Mouse (Mus musculus) heart, embryonic 13.5 days (tissue): ENCODE measurements around the gene D8Ertd738e. TPM values are rescaled to one million over a fixed set of nuclear protein-coding genes. Genes with fewer than 3 reads are reported as not detected.

Experiments
- ATAC-seq: fragments of 200-750 bp; cut with Nextera tagmentation; 2 replicates; pipeline ENCODE4 v1.8.0; 2017; ENCODE audit warnings: moderate TSS enrichment; ENCODE audit not compliant: insufficient number of reproducible peaks, low FRiP score, low TSS enrichment; ENCODE audit errors: extremely low read depth
- H3K27ac ChIP-seq: fragments of 300-500 bp; sonication (generic); replicated peaks from 2 replicates; pipeline ENCODE4 v1.5.1; 2015; ENCODE audit warnings: moderate library complexity, mild to moderate bottlenecking, inconsistent platforms
- H3K27me3 ChIP-seq: fragments of 300-500 bp; sonication (generic); replicated peaks from 2 replicates; pipeline ENCODE4 v1.6.1; 2015; ENCODE audit warnings: mild to moderate bottlenecking, inconsistent platforms
- H3K36me3 ChIP-seq: fragments of 300-500 bp; sonication (generic); 2 replicates; pipeline ENCODE4 v1.6.1; 2015; ENCODE audit warnings: mild to moderate bottlenecking, inconsistent platforms
- H3K4me1 ChIP-seq: fragments of 300-500 bp; sonication (generic); 2 replicates; pipeline ENCODE4 v1.6.1; 2015; ENCODE audit warnings: inconsistent platforms
- H3K4me2 ChIP-seq: fragments of 300-500 bp; sonication (generic); 2 replicates; pipeline ENCODE4 v1.6.1; 2015; ENCODE audit warnings: inconsistent platforms, mild to moderate bottlenecking, moderate library complexity
- H3K4me3 ChIP-seq: fragments of 300-500 bp; sonication (generic); 2 replicates; pipeline ENCODE4 v1.5.1; 2015; ENCODE audit warnings: moderate library complexity, mild to moderate bottlenecking, inconsistent platforms
- H3K9ac ChIP-seq: fragments of 300-500 bp; sonication (generic); 2 replicates; pipeline ENCODE4 v1.6.1; 2015; ENCODE audit warnings: inconsistent platforms, mild to moderate bottlenecking, moderate library complexity
- H3K9me3 ChIP-seq: fragments of 300-500 bp; sonication (generic); 2 replicates; pipeline ENCODE4 v1.6.1; 2016; ENCODE audit warnings: inconsistent platforms
- WGBS: fragments of 180-500 bp; shearing (Covaris S2); methylation state at CpG from one replicate; pipeline ENCODE4 v1.1.7; 2015; ENCODE audit warnings: mixed read lengths; 5-methylcytosine and 5-hydroxymethylcytosine counted together
- microRNA counts: library from miRNA; unstranded; fragments of <30 nt; microRNA quantifications from one replicate; lab custom pipeline; 2016
- microRNA-seq: library from miRNA; unstranded; fragments of <30 nt; microRNA quantifications from one replicate; pipeline ENCODE4, GENCODE M21; 2016
- polyA plus RNA-seq: library from polyadenylated mRNA; unstranded; fragments of >200 nt; fragmentation: Nextera tagmentation; extraction: Ambion mirVana; gene quantifications from 2 replicates; pipeline ENCODE4 v1.2.1, GENCODE M21; 2015

Gene D8Ertd738e
- polyA plus RNA-seq, 1 experiment from 2014 or later = 276 TPM

DNA sequence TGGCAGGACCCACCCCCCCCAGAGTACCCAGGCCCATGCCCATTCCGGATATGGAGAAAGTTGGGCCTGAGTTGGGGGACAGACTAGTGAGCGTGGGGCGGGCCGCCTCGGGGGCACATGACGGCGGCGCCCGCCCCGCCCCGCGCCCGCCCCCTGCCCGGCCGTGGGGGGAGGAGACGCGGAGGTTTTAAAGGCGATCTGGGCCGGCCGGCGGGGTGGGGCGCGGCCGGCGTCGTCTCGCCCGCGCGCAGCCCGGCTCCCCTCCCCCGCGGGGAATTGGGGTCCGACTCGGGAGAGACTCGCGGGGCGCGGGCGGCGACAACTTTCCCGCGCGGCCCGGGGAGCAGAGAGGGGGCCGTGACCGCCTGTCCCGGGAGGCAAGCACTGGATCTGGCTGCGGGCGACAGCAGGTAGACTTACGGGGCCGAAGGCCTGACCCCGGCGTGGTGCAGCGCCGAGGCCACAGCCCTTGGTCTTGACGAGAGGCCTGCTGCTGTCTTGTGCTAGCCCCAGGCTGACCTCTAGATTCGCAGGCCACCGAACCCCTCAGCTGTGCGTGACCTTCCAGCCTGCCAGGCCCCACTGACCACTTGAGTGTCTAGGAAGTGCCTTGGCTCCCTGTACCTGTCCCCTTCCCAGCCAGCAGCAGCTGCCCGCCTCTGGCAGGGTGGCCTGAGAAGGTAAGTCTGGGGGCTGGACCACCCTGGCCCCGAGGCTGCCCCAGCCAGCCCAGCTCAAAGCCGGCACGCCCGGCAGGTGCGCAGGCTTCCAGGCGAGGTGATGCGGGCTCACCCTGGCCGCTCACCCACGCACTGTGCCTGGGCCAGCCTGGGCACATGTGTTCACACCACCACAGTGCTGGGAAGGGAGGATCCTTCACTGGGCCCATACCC lies 48.6 kb downstream of the D8Ertd738e start:
- no peaks in the 10 kb centered on the region for H3K27me3 ChIP-seq
- peaks cover 19% of the 10 kb centered on the region for H3K36me3 ChIP-seq
- ATAC-seq = peak; percentile 52
- H3K4me2 ChIP-seq = peak overlapping the region; percentile 93
- H3K27ac ChIP-seq = peak overlapping the region; percentile 97
- H3K4me1 ChIP-seq = peaks cover 74% of the 10 kb centered on the region
- peak overlapping the region; percentile 64 for H3K4me3 ChIP-seq
- peak overlapping the region; percentile 97 for H3K9ac ChIP-seq
- WGBS = 3% methylated on average over 70 of the region's 70 CpGs
- no peaks in the 10 kb centered on the region for H3K9me3 ChIP-seq

GRCm38 (mm10) chr8:84200126-84200555 lies 49.4 kb downstream of the D8Ertd738e start:
- H3K9me3 ChIP-seq = no peaks in the 10 kb centered on the region
- WGBS = 25% methylated on average over 8 of the region's 8 CpGs
- peak overlapping the region; percentile 97 for H3K9ac ChIP-seq
- peaks cover 68% of the 10 kb centered on the region for H3K4me1 ChIP-seq
- H3K36me3 ChIP-seq = peaks cover 12% of the 10 kb centered on the region
- ATAC-seq = no peak
- no peaks in the 10 kb centered on the region for H3K27me3 ChIP-seq
- H3K4me3 ChIP-seq = peak overlapping the region; percentile 64
- H3K4me2 ChIP-seq = peak overlapping the region; percentile 93
- peak overlapping the region; percentile 97 for H3K27ac ChIP-seq

DNA sequence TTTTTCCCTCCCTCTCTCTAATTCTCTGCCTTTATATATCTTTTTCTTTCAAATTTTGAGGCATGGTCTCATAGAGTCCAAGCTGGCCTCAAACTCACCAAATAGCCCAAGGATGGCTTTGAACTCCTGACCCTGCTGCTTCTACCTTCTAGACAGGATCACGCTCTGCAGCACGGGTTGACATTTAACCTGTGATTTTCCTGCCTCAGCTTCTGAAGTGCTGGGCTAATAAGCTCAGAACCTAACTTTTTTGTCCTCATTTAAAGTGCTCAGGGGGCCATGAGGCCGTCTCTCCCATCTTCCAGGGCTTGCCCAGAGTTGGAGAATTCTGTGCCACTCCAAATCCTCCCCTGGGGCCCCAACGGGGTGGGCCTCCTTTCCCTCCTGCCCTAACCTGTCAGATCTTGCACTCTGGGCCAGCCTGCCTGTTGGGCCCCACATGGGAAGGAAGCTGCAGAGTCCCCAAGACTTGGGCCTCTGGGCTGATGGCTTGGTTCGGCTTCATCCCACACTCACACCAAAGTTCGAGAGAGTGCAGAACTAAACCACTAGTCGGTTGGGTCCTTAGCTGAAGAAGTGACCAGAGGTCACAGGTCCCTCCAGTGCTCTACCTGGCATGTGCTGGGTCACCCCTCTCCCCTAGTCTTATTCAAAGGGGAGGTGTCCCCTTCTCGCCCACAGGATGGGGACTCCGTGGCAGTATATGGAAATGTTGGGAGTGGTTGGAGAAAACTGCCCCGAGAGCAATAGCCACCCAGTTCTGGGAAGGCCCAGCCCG lies 50.0 kb downstream of the D8Ertd738e start:
- no peaks in the 10 kb centered on the region for H3K9me3 ChIP-seq
- H3K9ac ChIP-seq = peak overlapping the region; percentile 97
- H3K4me2 ChIP-seq = peak overlapping the region; percentile 93
- peaks cover 64% of the 10 kb centered on the region for H3K4me1 ChIP-seq
- H3K27ac ChIP-seq = peak overlapping the region; percentile 97
- 60% methylated on average over 11 of the region's 11 CpGs for WGBS
- no peak for ATAC-seq
- H3K4me3 ChIP-seq = peak overlapping the region; percentile 64; the same call in 1 of the 2 replicates
- H3K36me3 ChIP-seq = peaks cover 6% of the 10 kb centered on the region
- no peaks in the 10 kb centered on the region for H3K27me3 ChIP-seq

DNA sequence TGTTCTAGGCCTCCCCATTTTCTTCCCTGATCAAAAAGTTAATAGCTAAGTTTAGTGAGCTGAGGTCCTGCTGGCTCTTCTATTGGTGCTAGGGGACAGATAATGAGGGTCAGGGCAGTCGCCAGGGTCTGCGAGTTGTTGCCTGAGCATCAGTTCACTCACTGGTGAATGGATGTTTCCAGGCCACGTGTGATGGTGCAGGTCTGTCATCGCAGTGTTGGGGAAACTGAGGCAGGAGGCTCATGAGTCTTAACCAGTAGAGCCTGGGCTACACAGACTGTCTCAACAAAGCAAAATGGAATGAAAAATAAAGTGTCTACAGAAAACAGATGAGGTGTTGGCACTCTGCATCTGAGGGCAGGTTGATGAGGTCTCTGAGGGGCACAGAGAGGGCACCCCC lies 50.6 kb downstream of the D8Ertd738e start:
- WGBS = 27% methylated on average over 4 of the region's 4 CpGs
- peak overlapping the region; percentile 97 for H3K27ac ChIP-seq
- H3K4me2 ChIP-seq = peak overlapping the region; percentile 72
- ATAC-seq = no peak
- H3K36me3 ChIP-seq = 0 out of 2 replicates have a peak, but pooled peaks cover 4% of the 10 kb centered on the region
- H3K4me3 ChIP-seq = peak overlapping the region; percentile 60
- peaks cover 57% of the 10 kb centered on the region for H3K4me1 ChIP-seq
- no peaks in the 10 kb centered on the region for H3K27me3 ChIP-seq
- H3K9me3 ChIP-seq = no peaks in the 10 kb centered on the region
- H3K9ac ChIP-seq = peak overlapping the region; percentile 97

- H3K27ac ChIP-seq = peak overlapping the region; percentile 97
- H3K9ac ChIP-seq = peak overlapping the region; percentile 97
- H3K27me3 ChIP-seq = no peaks in the 10 kb centered on the region
- 0 out of 2 replicates have a peak, but pooled peaks cover 4% of the 10 kb centered on the region for H3K36me3 ChIP-seq
- H3K4me3 ChIP-seq = peak overlapping the region; percentile 60
- under 1% methylated on average over 29 of the region's 30 CpGs for WGBS
- ATAC-seq = peak; percentile 67
- no peaks in the 10 kb centered on the region for H3K9me3 ChIP-seq
- peaks cover 55% of the 10 kb centered on the region for H3K4me1 ChIP-seq
- H3K4me2 ChIP-seq = peak overlapping the region; percentile 72
These were observed 51.4 kb downstream of the D8Ertd738e start for GRCm38 (mm10) chr8:84197922-84198774.

- H3K27ac ChIP-seq = peak overlapping the region; percentile 97
- WGBS = 3% methylated on average over 43 of the region's 43 CpGs
These were observed 52.2 kb downstream of the D8Ertd738e start for GRCm38 (mm10) chr8:84197141-84197921.

More at GRCm38 (mm10) chr8:84197141-84197921, 52.2 kb downstream of the D8Ertd738e start:
- Histone ChIP-seq H3K9ac (peak overlapping the region; percentile 97), H3K27me3 (no peaks in the 10 kb centered on the region), H3K36me3 (0 out of 2 replicates have a peak, but pooled peaks cover 4% of the 10 kb centered on the region), H3K4me3 (peak overlapping the region; percentile 60), H3K9me3 (no peaks in the 10 kb centered on the region), H3K4me2 (peak overlapping the region; percentile 72), H3K4me1 (peaks cover 55% of the 10 kb centered on the region)
- ATAC-seq = peak; percentile 26; the same call in 1 of the 2 replicates

MicroRNAs within 50 kb of the gene (microRNA counts, 519-probe panel; counts per million panel counts)
- microRNA mmu-miR-23a (lab: Ali Mortazavi, UCI) (6,125 counts per million, percentile 94 among the panel's probes with 10 or more counts), microRNA mmu-miR-27a (lab: Ali Mortazavi, UCI) (6,103 counts per million, percentile 94 among the panel's probes with 10 or more counts)

Small RNA genes within 50 kb of the gene (microRNA-seq; reads per million reads assigned to microRNA genes)
- gene Mir23a (24,493 reads per million, percentile 98 among the genes with 10 or more reads in this experiment), gene Mir24-2 (not detected), gene Mir27a (313 reads per million, percentile 68 among the genes with 10 or more reads in this experiment), gene Mir3074-2 (not detected)

Other genes starting within 250 kb of the D8Ertd738e start
- 0.50 and 0.53 TPM in 2 replicates for gene 1700067K01Rik, start 248.2 kb downstream of the D8Ertd738e start, polyA plus RNA-seq
- not detected in 2 replicates for gene 2210011C24Rik, start 237.5 kb downstream of the D8Ertd738e start, polyA plus RNA-seq
- gene Palm3, start 228.2 kb downstream of the D8Ertd738e start, polyA plus RNA-seq = 1.2 and 1.6 TPM in 2 replicates
- gene Il27ra, start 207.1 kb downstream of the D8Ertd738e start, polyA plus RNA-seq = 4.6 and 5.4 TPM in 2 replicates
- gene Rln3, start 204.7 kb downstream of the D8Ertd738e start, polyA plus RNA-seq = 0.25 TPM in 1 of 2 replicates, not detected in the other
- gene Gm10643, start 184.6 kb downstream of the D8Ertd738e start, polyA plus RNA-seq = 0.86 and 0.93 TPM in 2 replicates
- gene Rfx1, start 182.9 kb downstream of the D8Ertd738e start, polyA plus RNA-seq = 5.7 and 5.8 TPM in 2 replicates
- 7.6 TPM in 2 replicates for gene Dcaf15, start 145.0 kb downstream of the D8Ertd738e start, polyA plus RNA-seq
- 0.06 and 0.12 TPM in 2 replicates for gene Podnl1, start 123.7 kb downstream of the D8Ertd738e start, polyA plus RNA-seq
- gene Cc2d1a, start 101.8 kb downstream of the D8Ertd738e start, polyA plus RNA-seq = 14.5 and 15.3 TPM in 2 replicates
- 0.82 and 0.88 TPM in 2 replicates for gene 4930432K21Rik, start 101.7 kb downstream of the D8Ertd738e start, polyA plus RNA-seq
- gene Nanos3, start 64.5 kb downstream of the D8Ertd738e start, polyA plus RNA-seq = 1.9 and 2.8 TPM in 2 replicates
- gene Zswim4, start 12.7 kb downstream of the D8Ertd738e start, polyA plus RNA-seq = 9.1 and 9.3 TPM in 2 replicates
- gene Mri1, start 7.6 kb upstream of the D8Ertd738e start, polyA plus RNA-seq = 45.4 and 50.3 TPM in 2 replicates
- gene Ccdc130, start 20.7 kb upstream of the D8Ertd738e start, polyA plus RNA-seq = 11.3 and 16.9 TPM in 2 replicates
- gene Cacna1a, start 138.7 kb upstream of the D8Ertd738e start, polyA plus RNA-seq = 6.4 and 8.1 TPM in 2 replicates